Mouse (Mus musculus) ES-E14 (cell line): ENCODE measurements around the gene Ctrc. TPM values are rescaled to one million over a fixed set of nuclear protein-coding genes. Genes with fewer than 3 reads are reported as not detected.

Experiments
- DNase-seq: peaks from one replicate; pipeline ENCODE4 v3.0.0-alpha.2; 2013; ENCODE audit warnings: low read depth, low spot score
- H3K27ac ChIP-seq: 2 replicates; pipeline ENCODE4 v1.5.1; 2012; ENCODE audit warnings: low read depth, mild to moderate bottlenecking, low read length, moderate library complexity, mixed read lengths; ENCODE audit not compliant: poor library complexity, insufficient read depth, severe bottlenecking
- H3K36me3 ChIP-seq: 2 replicates; pipeline ENCODE4 v1.6.1; 2012; ENCODE audit warnings: mild to moderate bottlenecking, low read length, moderate library complexity, mixed read lengths; ENCODE audit not compliant: control insufficient read depth, poor library complexity, insufficient read depth, severe bottlenecking
- H3K4me1 ChIP-seq, 2 experiments: fragments of 150-350 bp in 1 of 2; sonication (generic) in 1 of 2; 2 replicates each; pipeline ENCODE4 v1.6.1; 2012; ENCODE audit warnings: low read length in 2 of 2, mild to moderate bottlenecking in 1 of 2, mixed read lengths in 1 of 2; ENCODE audit not compliant: control insufficient read depth in 2 of 2, insufficient read depth in 2 of 2, poor library complexity in 1 of 2
- H3K4me3 ChIP-seq, 2 experiments: fragments of 150-350 bp in 1 of 2; sonication (generic) in 1 of 2; 2 replicates each; pipeline ENCODE4 v1.5.1; 2012; ENCODE audit warnings: low read length in 2 of 2, low read depth in 1 of 2, mild to moderate bottlenecking in 1 of 2, mixed read lengths in 1 of 2; ENCODE audit not compliant: insufficient read depth in 1 of 2, poor library complexity in 1 of 2, severe bottlenecking in 1 of 2
- H3K9ac ChIP-seq: 2 replicates; pipeline ENCODE4 v1.6.1; 2012; ENCODE audit warnings: low read depth, mild to moderate bottlenecking, low read length, mixed read lengths; ENCODE audit not compliant: poor library complexity, insufficient read depth, severe bottlenecking
- H3K9me3 ChIP-seq: fragments of 150-350 bp; sonication (generic); 2 replicates; pipeline ENCODE4 v1.6.1; 2012; ENCODE audit warnings: low read depth, mild to moderate bottlenecking, low read length; ENCODE audit not compliant: control insufficient read depth, insufficient read depth
- CHD2 ChIP-seq: IDR thresholded peaks from 2 replicates; pipeline ENCODE4 v1.6.1; 2014; ENCODE audit warnings: mild to moderate bottlenecking, low read depth, low read length, inconsistent platforms
- HCFC1 ChIP-seq: IDR thresholded peaks from 2 replicates; pipeline ENCODE4 v1.6.1; 2012; ENCODE audit warnings: low read length, inconsistent platforms, borderline replicate concordance; ENCODE audit not compliant: insufficient read depth
- MAFK ChIP-seq: IDR thresholded peaks from 2 replicates; pipeline ENCODE4 v1.6.1; 2014; ENCODE audit warnings: mild to moderate bottlenecking, low read depth, low read length, inconsistent platforms; ENCODE audit not compliant: insufficient read depth
- ZC3H11A ChIP-seq: IDR thresholded peaks from 2 replicates; pipeline ENCODE4 v1.6.1; 2012; ENCODE audit warnings: low read depth, mild to moderate bottlenecking, inconsistent platforms, low read length, borderline replicate concordance
- ZNF384 ChIP-seq: IDR thresholded peaks from 2 replicates; pipeline ENCODE4 v1.6.1; 2012; ENCODE audit warnings: low read depth, low read length, inconsistent platforms
- in situ Hi-C, 2 experiments: fragments of 600-800 bp; cut with MboI; formaldehyde crosslinking; loops; one replicate each; pipeline ENCODE4 v1.15.1; 2025; ENCODE audit warnings: low sequenced_read_pairs in 2 of 2, inconsistent platforms in 1 of 2; ENCODE audit not compliant: unreplicated experiment in 2 of 2
- total RNA-seq: library from RNA; depleted of rRNA; stranded (reverse); fragments of 300-350 nt; gene quantifications from 2 replicates; pipeline ENCODE4 v1.2.3, GENCODE M21; 2012

The Ctrc gene
- total RNA-seq, 1 experiment, result not detected

GRCm38 (mm10) chr4:141830381-141830780 is 15.8 kb downstream of the Ctrc start:
- in situ Hi-C loops, result no loop called here
- Histone ChIP-seq H3K36me3 (no peaks in the 10 kb centered on the region), H3K4me1 (peaks cover 0 to 10% of the 10 kb centered on the region in 2 experiments; a peak in 1 of 4 replicates), H3K9ac (no peak overlapping the region), H3K9me3 (no peaks in the 10 kb centered on the region), H3K4me3 (no peak overlapping the region), H3K27ac (no peak overlapping the region)
- TF ChIP-seq ZC3H11A (no peak), CHD2 (no peak), ZNF384 (no peak), MAFK (no peak), HCFC1 (no peak)
- no peak for DNase-seq

GRCm38 (mm10) chr4:141828177-141828576 is 18.0 kb downstream of the Ctrc start:
- TF ChIP-seq HCFC1 (no peak), CHD2 (no peak), ZNF384 (no peak), MAFK (no peak), ZC3H11A (no peak)
- Histone ChIP-seq H3K36me3 (no peaks in the 10 kb centered on the region), H3K27ac (no peak overlapping the region), H3K9ac (no peak overlapping the region), H3K4me3 (no peak overlapping the region), H3K9me3 (no peaks in the 10 kb centered on the region), H3K4me1 (peaks cover 0 to 10% of the 10 kb centered on the region in 2 experiments; a peak in 1 of 4 replicates)
- in situ Hi-C loops, result no loop called here
- no peak for DNase-seq

- no peak overlapping the region for H3K9ac ChIP-seq
- DNase-seq, result no peak
- H3K4me1 ChIP-seq, result peaks cover 4 to 14% of the 10 kb centered on the region in 2 experiments; a peak in 2 of 4 replicates
- in situ Hi-C loops, result no loop called here
- TF ChIP-seq MAFK, result no peak
- TF ChIP-seq CHD2, result no peak
- TF ChIP-seq ZNF384, result no peak
- TF ChIP-seq ZC3H11A, result no peak
- no peak for TF ChIP-seq HCFC1
- H3K36me3 ChIP-seq, result no peaks in the 10 kb centered on the region
- no peak overlapping the region for H3K27ac ChIP-seq
- no peaks in the 10 kb centered on the region for H3K9me3 ChIP-seq
- H3K4me3 ChIP-seq, result no peak overlapping the region
Observed at GRCm38 (mm10) chr4:141827401-141827800, 18.8 kb downstream of the Ctrc start.

GRCm38 (mm10) chr4:141826060-141826459 is 20.1 kb downstream of the Ctrc start, which contains the start of gene Cela2a:
Gene Cela2a, minus strand, starts transcription at chr4:141826160.
- H3K9ac ChIP-seq, result no peak within 1 kb of the TSS
- TF ChIP-seq ZC3H11A (no peak), MAFK (no peak), HCFC1 (no peak), CHD2 (no peak)
- DNase-seq, result no peak
- H3K27ac ChIP-seq, result no peak within 1 kb of the TSS
- no peaks in the 10 kb centered on the region for H3K9me3 ChIP-seq
- H3K36me3 ChIP-seq, result no peaks in the 10 kb centered on the region
- H3K4me3 ChIP-seq, result no peak within 1 kb of the TSS
- in situ Hi-C loops, result no loop called here
- H3K4me1 ChIP-seq, result peaks cover 4 to 8% of the 10 kb centered on the region in 2 experiments; a peak in 2 of 4 replicates

- DNase-seq, result peak; percentile 65
- Histone ChIP-seq H3K36me3 (no peaks in the 10 kb centered on the region), H3K4me1 (peaks cover 4 to 10% of the 10 kb centered on the region in 2 experiments; a peak in 2 of 4 replicates), H3K9ac (no peak overlapping the region), H3K9me3 (no peaks in the 10 kb centered on the region), H3K27ac (no peak overlapping the region), H3K4me3 (no peak overlapping the region)
- TF ChIP-seq HCFC1 (no peak), MAFK (no peak), ZNF384 (no peak)
- in situ Hi-C loops, result no loop called here
Observed at GRCm38 (mm10) chr4:141822979-141823378, 23.2 kb downstream of the Ctrc start.
